Mouse (Mus musculus): ENCODE measurements at regions not wholly inside any gene's neighbourhood (a gene's known extent, or its start where the extent isn't known, plus 50 kb on each side); places are given as distances from the start of the nearest gene placed in this dataset.

GRCm38 (mm10) chr15:63559293-63559692, 285.7 kb downstream of the Gsdmc2 start:
- TF ChIP-seq GATA1 (IDR thresholded peaks at IDR 0.05; ENCODE audit: low read depth, low read length), result no peak
- no peak for TF ChIP-seq TBP (IDR thresholded peaks at IDR 0.05; ENCODE audit: low read depth, low read length)
- no peak for TF ChIP-seq POLR2A (IDR thresholded peaks at IDR 0.05; ENCODE audit: control insufficient read depth in 1 of 2, insufficient read depth in 1 of 2, low read depth in 1 of 2, low read length in 2 of 2, poor library complexity in 1 of 2)
- TF ChIP-seq MEF2A (IDR thresholded peaks at IDR 0.05; ENCODE audit: extremely low read depth, insufficient replicate concordance, low read depth, low read length, poor library complexity, severe bottlenecking), result no peak
- no peak for TF ChIP-seq E2F4 (IDR thresholded peaks at IDR 0.05; ENCODE audit: borderline replicate concordance, low read depth, low read length)
- TF ChIP-seq EP300 (IDR thresholded peaks at IDR 0.05; ENCODE audit: low read depth in 1 of 2, low read length in 2 of 2), result no peak
- TF ChIP-seq ZC3H11A (IDR thresholded peaks at IDR 0.05; ENCODE audit: low read depth, low read length), result no peak
- no peak for TF ChIP-seq HCFC1 (IDR thresholded peaks at IDR 0.05; ENCODE audit: low read depth, low read length)
